Mouse (Mus musculus) testis, adult 2 months (tissue): Measurements from ENCODE around the gene Rnf38.

Source experiments
- CTCF ChIP-seq: fragments of 200-500 bp; IDR thresholded peaks from 2 replicates; pipeline ENCODE4 v1.5.1; 2012; ENCODE audit warnings: low read depth, mild to moderate bottlenecking, inconsistent platforms, low read length, moderate library complexity; ENCODE audit not compliant: control insufficient read depth, insufficient read depth, insufficient replicate concordance
- POLR2A ChIP-seq: fragments of 200-500 bp; IDR thresholded peaks from 2 replicates; pipeline ENCODE4 v1.6.1; 2012; ENCODE audit warnings: low read depth, mild to moderate bottlenecking, inconsistent platforms, low read length, moderate library complexity; ENCODE audit not compliant: control insufficient read depth

GRCm38 (mm10) chr4:44156481-44156880, 77.1 kb downstream of the Rnf38 start:
- TF ChIP-seq CTCF = no peak
- no peak for TF ChIP-seq POLR2A
